Mouse (Mus musculus): Measurements from ENCODE around the gene Ccnd2. TPM values are rescaled to one million over a fixed set of nuclear protein-coding genes. Genes with fewer than 3 reads are reported as not detected.

Gene Ccnd2
- polyA plus RNA-seq, 1 experiment: 2.8 TPM

DNA sequence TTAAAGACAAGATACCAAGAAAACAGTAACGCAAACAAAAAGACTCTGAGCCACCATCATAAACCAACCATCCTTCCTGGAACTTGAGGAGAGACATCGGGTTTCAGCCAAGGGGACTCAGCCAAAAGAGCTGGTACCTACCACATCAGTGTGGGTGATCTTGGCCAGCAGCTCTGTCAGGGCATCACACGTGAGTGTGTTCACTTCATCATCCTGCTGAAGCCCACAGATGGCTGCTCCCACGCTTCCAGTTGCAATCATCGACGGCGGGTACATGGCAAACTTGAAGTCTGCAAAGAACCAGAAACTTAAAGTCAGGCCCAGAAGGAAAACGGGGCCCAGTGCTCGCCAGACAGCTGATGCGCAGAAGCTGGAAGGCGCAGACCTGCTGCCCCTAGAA, 13.0 kb downstream of the Ccnd2 start:
- H3K27me3 ChIP-seq (ENCODE audit: control insufficient read depth, insufficient read depth, insufficient read length): peaks cover 4% of the 10 kb centered on the region
- no peaks in the 10 kb centered on the region for H3K36me3 ChIP-seq (ENCODE audit: control insufficient read depth, insufficient read depth)
- no peaks in the 10 kb centered on the region for H3K79me3 ChIP-seq (ENCODE audit: low read depth)
- no peak overlapping the region for H3ac ChIP-seq (ENCODE audit: control insufficient read depth, insufficient read length, low read depth)
- H3K4me3 ChIP-seq (ENCODE audit: insufficient read depth, poor library complexity, severe bottlenecking): no peak overlapping the region
- H3K79me2 ChIP-seq (ENCODE audit: control insufficient read depth, insufficient read depth): no peaks in the 10 kb centered on the region
- TF ChIP-seq FOSL1 (IDR thresholded peaks at IDR 0.05; ENCODE audit: insufficient read depth, low read length, poor library complexity, severe bottlenecking) (no peak), CTCF (IDR thresholded peaks at IDR 0.05; ENCODE audit: control insufficient read depth, insufficient read depth, insufficient read length) (no peak), USF1 (IDR thresholded peaks at IDR 0.05; ENCODE audit: low read depth) (no peak), CEBPB (IDR thresholded peaks at IDR 0.05; ENCODE audit: low read depth) (no peak), MYOG (IDR thresholded peaks at IDR 0.05; ENCODE audit: control insufficient read depth, extremely low read depth, insufficient read length) (no peak), MAX (IDR thresholded peaks at IDR 0.05) (no peak), MYOD1 (IDR thresholded peaks at IDR 0.05; ENCODE audit: control insufficient read depth, insufficient read length, low read depth) (no peak)

- no peaks in the 10 kb centered on the region for H3K36me3 ChIP-seq (ENCODE audit: control insufficient read depth, insufficient read depth)
- no peaks in the 10 kb centered on the region for H3K27me3 ChIP-seq (ENCODE audit: control insufficient read depth, insufficient read depth, insufficient read length)
- H3K79me3 ChIP-seq (ENCODE audit: low read depth): no peaks in the 10 kb centered on the region
- no peak for TF ChIP-seq FOSL1 (IDR thresholded peaks at IDR 0.05; ENCODE audit: insufficient read depth, low read length, poor library complexity, severe bottlenecking)
- no peak for TF ChIP-seq CTCF (IDR thresholded peaks at IDR 0.05; ENCODE audit: control insufficient read depth, insufficient read depth, insufficient read length)
- no peak for TF ChIP-seq USF1 (IDR thresholded peaks at IDR 0.05; ENCODE audit: low read depth)
- no peak for TF ChIP-seq MYOG (IDR thresholded peaks at IDR 0.05; ENCODE audit: control insufficient read depth, extremely low read depth, insufficient read length)
- no peak for TF ChIP-seq MAX (IDR thresholded peaks at IDR 0.05)
- TF ChIP-seq CEBPB (IDR thresholded peaks at IDR 0.05; ENCODE audit: low read depth): no peak
- no peak for TF ChIP-seq MYOD1 (IDR thresholded peaks at IDR 0.05; ENCODE audit: control insufficient read depth, insufficient read length, low read depth)
- no peaks in the 10 kb centered on the region for H3K79me2 ChIP-seq (ENCODE audit: control insufficient read depth, insufficient read depth)
- no peak overlapping the region for H3K4me3 ChIP-seq (ENCODE audit: insufficient read depth, poor library complexity, severe bottlenecking)
- no peak overlapping the region for H3ac ChIP-seq (ENCODE audit: control insufficient read depth, insufficient read length, low read depth)
These were observed 18.4 kb downstream of the Ccnd2 start for GRCm38 (mm10) chr6:127133433-127134245.

DNA sequence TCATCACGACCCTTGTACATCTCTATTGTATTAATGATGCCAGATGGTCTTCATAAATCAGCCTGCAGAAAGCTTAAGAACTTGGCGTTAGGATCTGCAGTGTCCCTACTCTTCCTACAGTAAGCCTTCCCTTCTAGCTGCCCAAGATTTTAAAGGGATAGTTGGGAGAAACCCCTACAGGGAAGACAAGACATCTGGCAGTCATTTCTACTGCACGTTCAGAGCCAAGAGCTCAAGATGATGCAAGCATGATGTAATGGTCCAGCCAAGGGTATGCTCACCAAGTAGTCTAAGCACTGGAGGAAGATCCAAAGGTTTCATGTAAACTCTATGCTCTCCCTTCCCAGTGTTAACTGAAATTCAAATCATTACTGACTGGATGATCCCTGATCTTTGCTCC, 19.3 kb downstream of the Ccnd2 start:
- Histone ChIP-seq H3K36me3 (ENCODE audit: control insufficient read depth, insufficient read depth) (no peaks in the 10 kb centered on the region), H3K27me3 (ENCODE audit: control insufficient read depth, insufficient read depth, insufficient read length) (no peaks in the 10 kb centered on the region), H3K79me2 (ENCODE audit: control insufficient read depth, insufficient read depth) (no peaks in the 10 kb centered on the region), H3K79me3 (ENCODE audit: low read depth) (no peaks in the 10 kb centered on the region), H3K4me3 (ENCODE audit: insufficient read depth, poor library complexity, severe bottlenecking) (no peak overlapping the region), H3ac (ENCODE audit: control insufficient read depth, insufficient read length, low read depth) (no peak overlapping the region)
- no peak for TF ChIP-seq FOSL1 (IDR thresholded peaks at IDR 0.05; ENCODE audit: insufficient read depth, low read length, poor library complexity, severe bottlenecking)

DNA sequence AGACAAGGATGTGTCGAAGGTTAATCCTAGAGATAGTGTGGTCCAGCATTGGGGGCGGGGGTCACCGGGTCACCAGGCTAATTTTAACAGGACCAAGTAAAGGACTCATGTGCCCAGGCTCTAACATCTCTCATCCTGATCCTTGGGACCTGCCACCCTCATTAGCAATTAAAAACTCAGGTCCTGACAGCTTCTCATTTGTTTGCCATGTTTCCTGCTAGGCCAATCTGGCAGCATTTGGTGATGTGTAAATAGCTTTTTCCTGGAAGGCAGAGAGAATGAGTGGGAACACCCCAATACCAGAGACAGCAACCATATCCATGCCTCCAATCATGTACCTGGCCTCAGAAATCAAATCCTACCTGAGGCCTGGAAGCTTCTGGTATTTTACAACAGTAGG, 20.0 kb downstream of the Ccnd2 start:
- H3K79me3 ChIP-seq (ENCODE audit: low read depth): no peaks in the 10 kb centered on the region
- no peak overlapping the region for H3ac ChIP-seq (ENCODE audit: control insufficient read depth, insufficient read length, low read depth)
- H3K79me2 ChIP-seq (ENCODE audit: control insufficient read depth, insufficient read depth): no peaks in the 10 kb centered on the region
- no peak overlapping the region for H3K4me3 ChIP-seq (ENCODE audit: insufficient read depth, poor library complexity, severe bottlenecking)
- H3K36me3 ChIP-seq (ENCODE audit: control insufficient read depth, insufficient read depth): no peaks in the 10 kb centered on the region
- peaks cover 7% of the 10 kb centered on the region for H3K27me3 ChIP-seq (ENCODE audit: control insufficient read depth, insufficient read depth, insufficient read length)
- TF ChIP-seq CEBPB (IDR thresholded peaks at IDR 0.05; ENCODE audit: low read depth): no peak

GRCm38 (mm10) chr6:127130377-127130776, 21.6 kb downstream of the Ccnd2 start:
- H3K4me3 ChIP-seq (ENCODE audit: insufficient read depth, poor library complexity, severe bottlenecking): no peak overlapping the region
- H3ac ChIP-seq (ENCODE audit: control insufficient read depth, insufficient read length, low read depth): no peak overlapping the region
- no peaks in the 10 kb centered on the region for H3K79me2 ChIP-seq (ENCODE audit: control insufficient read depth, insufficient read depth)
- no peaks in the 10 kb centered on the region for H3K36me3 ChIP-seq (ENCODE audit: control insufficient read depth, insufficient read depth)
- no peak for TF ChIP-seq MAX (IDR thresholded peaks at IDR 0.05)
- no peak for TF ChIP-seq USF1 (IDR thresholded peaks at IDR 0.05; ENCODE audit: low read depth)
- TF ChIP-seq MYOD1 (IDR thresholded peaks at IDR 0.05; ENCODE audit: control insufficient read depth, insufficient read length, low read depth): no peak
- no peak for TF ChIP-seq CEBPB (IDR thresholded peaks at IDR 0.05; ENCODE audit: low read depth)
- no peak for TF ChIP-seq MYOG (IDR thresholded peaks at IDR 0.05; ENCODE audit: control insufficient read depth, extremely low read depth, insufficient read length)
- TF ChIP-seq FOSL1 (IDR thresholded peaks at IDR 0.05; ENCODE audit: insufficient read depth, low read length, poor library complexity, severe bottlenecking): no peak
- no peak for TF ChIP-seq CTCF (IDR thresholded peaks at IDR 0.05; ENCODE audit: control insufficient read depth, insufficient read depth, insufficient read length)
- no peaks in the 10 kb centered on the region for H3K79me3 ChIP-seq (ENCODE audit: low read depth)
- H3K27me3 ChIP-seq (ENCODE audit: control insufficient read depth, insufficient read depth, insufficient read length): peaks cover 11% of the 10 kb centered on the region

- TF ChIP-seq USF1 (IDR thresholded peaks at IDR 0.05; ENCODE audit: low read depth): no peak
- TF ChIP-seq MAX (IDR thresholded peaks at IDR 0.05): no peak
- TF ChIP-seq MYOG (IDR thresholded peaks at IDR 0.05; ENCODE audit: control insufficient read depth, extremely low read depth, insufficient read length): no peak
- TF ChIP-seq CTCF (IDR thresholded peaks at IDR 0.05; ENCODE audit: control insufficient read depth, insufficient read depth, insufficient read length): no peak
- TF ChIP-seq CEBPB (IDR thresholded peaks at IDR 0.05; ENCODE audit: low read depth): no peak
- TF ChIP-seq MYOD1 (IDR thresholded peaks at IDR 0.05; ENCODE audit: control insufficient read depth, insufficient read length, low read depth): no peak
- TF ChIP-seq FOSL1 (IDR thresholded peaks at IDR 0.05; ENCODE audit: insufficient read depth, low read length, poor library complexity, severe bottlenecking): no peak
- Histone ChIP-seq H3K4me3 (ENCODE audit: insufficient read depth, poor library complexity, severe bottlenecking) (no peak overlapping the region), H3K36me3 (ENCODE audit: control insufficient read depth, insufficient read depth) (no peaks in the 10 kb centered on the region), H3ac (ENCODE audit: control insufficient read depth, insufficient read length, low read depth) (no peak overlapping the region), H3K79me2 (ENCODE audit: control insufficient read depth, insufficient read depth) (no peaks in the 10 kb centered on the region), H3K79me3 (ENCODE audit: low read depth) (no peaks in the 10 kb centered on the region), H3K27me3 (ENCODE audit: control insufficient read depth, insufficient read depth, insufficient read length) (peaks cover 11% of the 10 kb centered on the region)
These were observed 22.3 kb downstream of the Ccnd2 start for GRCm38 (mm10) chr6:127129659-127130058.

All from C2C12 (cell line).